Comparison of ENCODE assay signal across 9 mouse cellular contexts in the genomic region with DNA sequence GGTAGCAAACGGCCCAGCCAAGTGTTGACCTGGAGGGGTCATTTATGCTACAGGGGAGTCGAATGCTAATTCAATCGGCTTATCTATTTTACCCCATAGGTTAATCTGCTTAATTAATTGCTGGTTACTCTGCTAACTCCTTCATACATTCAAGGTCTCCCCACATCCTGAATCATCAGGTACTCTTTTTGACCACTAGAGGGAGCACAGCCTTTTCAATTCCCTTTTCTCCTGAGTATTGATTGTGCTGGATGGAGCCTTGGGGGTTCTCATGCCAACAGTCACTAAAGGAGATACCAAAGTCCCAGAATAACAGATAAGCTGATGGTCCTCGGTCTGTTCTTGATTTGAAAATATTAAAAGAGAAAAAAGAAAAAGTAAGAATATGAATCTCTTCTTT.
DNase-seq lines count a peak whose midpoint lies in the region; ATAC-seq and TF ChIP-seq lines count a peak whose summit lies in the region.
"Had no signal": no experiment of that assay in that cellular context is flagged by ENCODE, and none has a peak within 500 bp of the region (broad histone marks: within the 10 kb centered on the region; RNA-seq: fewer than 3 reads in every experiment).

No protein-coding gene starts in this region.

- H3K9ac ChIP-seq in midbrain, postnatal 0 days (replicated peaks; ENCODE audit: low read length, poor library complexity, severe bottlenecking): no peak overlapping the region
- no peak overlapping the region for H3K9ac ChIP-seq in midbrain, embryonic 13.5 days (replicated peaks)
- H3K9ac ChIP-seq: embryonic facial prominence, embryonic 13.5 days had no signal

- H3K4me3 ChIP-seq in midbrain, postnatal 0 days (ENCODE audit: low read depth, low read length): no peak overlapping the region
- H3K4me3 ChIP-seq in midbrain, embryonic 13.5 days (replicated peaks): no peak overlapping the region
- H3K4me3 ChIP-seq in bone marrow, adult 2 months (replicated peaks; ENCODE audit: control insufficient read depth, low read depth, low read length): no peak overlapping the region
- H3K4me3 ChIP-seq: embryonic facial prominence, embryonic 13.5 days had no signal

- intact Hi-C loops in gastrocnemius, postnatal 36 days (cut with DNase I): loop anchor here (2.0 kb wide), 1 partner anchor 264 kb away; no protein-coding TSS in a partner anchor

- H3K9me3 ChIP-seq in midbrain, postnatal 0 days (ENCODE audit: low read length): no peaks in the 10 kb centered on the region
- no peaks in the 10 kb centered on the region for H3K9me3 ChIP-seq in midbrain, embryonic 13.5 days
- H3K9me3 ChIP-seq: embryonic facial prominence, embryonic 13.5 days had no signal

- no peak overlapping the region for H3K27ac ChIP-seq in midbrain, postnatal 0 days (ENCODE audit: low read depth, low read length)
- no peak overlapping the region for H3K27ac ChIP-seq in midbrain, embryonic 13.5 days
- H3K27ac ChIP-seq in bone marrow, adult 2 months (ENCODE audit: control insufficient read depth, insufficient read depth, low read depth, low read length, poor library complexity): no peak overlapping the region
- H3K27ac ChIP-seq: embryonic facial prominence, embryonic 13.5 days had no signal

- peak; percentile 91 for TF ChIP-seq CTCF in midbrain, postnatal 0 days (IDR thresholded peaks at IDR 0.05)
- TF ChIP-seq CTCF in bone marrow, adult 2 months (IDR thresholded peaks at IDR 0.05; ENCODE audit: control insufficient read depth, insufficient read depth, low read length): 0 out of 2 replicates have a peak, but pooled peaks have one; percentile 21

- ATAC-seq in midbrain, postnatal 0 days (ENCODE audit: low FRiP score): no peak
- no peak for ATAC-seq in midbrain, embryonic 13.5 days
- ATAC-seq in activated CD4-positive, CD25-positive, alpha-beta regulatory T cell, adult 4 months: no peak

- no peaks in the 10 kb centered on the region for H3K27me3 ChIP-seq in midbrain, postnatal 0 days (ENCODE audit: insufficient read depth, low read length)
- no peaks in the 10 kb centered on the region for H3K27me3 ChIP-seq in midbrain, embryonic 13.5 days
- H3K27me3 ChIP-seq: embryonic facial prominence, embryonic 13.5 days had no signal

- no peaks in the 10 kb centered on the region for H3K4me1 ChIP-seq in midbrain, postnatal 0 days (ENCODE audit: insufficient read depth, low read length)
- H3K4me1 ChIP-seq in midbrain, embryonic 13.5 days (replicated peaks): peaks cover 8% of the 10 kb centered on the region
- no peaks in the 10 kb centered on the region for H3K4me1 ChIP-seq in bone marrow, adult 2 months (ENCODE audit: control insufficient read depth, insufficient read depth, low read length)

- no peak for TF ChIP-seq POLR2A in bone marrow, adult 2 months (IDR thresholded peaks at IDR 0.05; ENCODE audit: borderline replicate concordance, control insufficient read depth, low read depth, low read length)

- 36% methylated on average over 4 of the region's 4 CpGs for WGBS in midbrain, postnatal 0 days
- 37% methylated on average over 4 of the region's 4 CpGs for WGBS in midbrain, embryonic 13.5 days
- WGBS in bone marrow, adult 2 months: 36% methylated on average over 4 of the region's 4 CpGs

- H3K36me3 ChIP-seq in midbrain, postnatal 0 days (ENCODE audit: insufficient read depth, low read length): no peaks in the 10 kb centered on the region
- no peaks in the 10 kb centered on the region for H3K36me3 ChIP-seq in midbrain, embryonic 13.5 days
- H3K36me3 ChIP-seq: embryonic facial prominence, embryonic 13.5 days had no signal

- peak; percentile 30 for DNase-seq in gastrocnemius, adult 18-20 months (ENCODE audit: low spot score)
- DNase-seq in gastrocnemius, postnatal 36 days: no peak
- DNase-seq in midbrain, postnatal 0 days (ENCODE audit: low spot score): peak; percentile 72
- peak; percentile 38 to 53 for DNase-seq in kidney, postnatal 36 days
- DNase-seq in spleen, adult 12 weeks (ENCODE audit: low spot score): no peak

- H3K4me2 ChIP-seq in midbrain, postnatal 0 days (ENCODE audit: low read depth, low read length, poor library complexity, severe bottlenecking): no peak overlapping the region
- H3K4me2 ChIP-seq in midbrain, embryonic 13.5 days (replicated peaks): no peak overlapping the region
- H3K4me2 ChIP-seq: embryonic facial prominence, embryonic 13.5 days had no signal

Comparison
In these comparisons a context has a peak if more than half of its experiments do, and no peak if none do; other contexts are left out.
1. DNase-seq: peak in gastrocnemius, adult 18-20 months (single experiment), midbrain, postnatal 0 days (single experiment) and kidney, postnatal 36 days (2 of 2); none in gastrocnemius, postnatal 36 days (0 of 2) and spleen, adult 12 weeks (single experiment).